Mouse (Mus musculus) hindbrain, postnatal 0 days (tissue): ENCODE data around the gene Pip4k2b. TPM values are rescaled to one million over a fixed set of nuclear protein-coding genes. Genes with fewer than 3 reads are reported as not detected.

ENCODE experiments used
- ATAC-seq: fragments of 200-750 bp; cut with Nextera tagmentation; 2 replicates; pipeline ENCODE4 v1.8.0; 2017; ENCODE audit warnings: mild to moderate bottlenecking, moderate TSS enrichment, moderate library complexity
- DNase-seq: peaks from one replicate; pipeline ENCODE4 v3.0.0-alpha.2; 2015; ENCODE audit warnings: low spot score
- H3K27ac ChIP-seq: fragments of 300-500 bp; sonication (generic); 2 replicates; pipeline ENCODE4 v1.5.1; 2014; ENCODE audit warnings: mild to moderate bottlenecking
- H3K27me3 ChIP-seq: fragments of 300-500 bp; sonication (generic); 2 replicates; pipeline ENCODE4 v1.6.1; 2014; ENCODE audit warnings: low read length, mixed read lengths; ENCODE audit not compliant: insufficient read depth
- H3K36me3 ChIP-seq: fragments of 300-500 bp; sonication (generic); 2 replicates; pipeline ENCODE4 v1.6.1; 2014; ENCODE audit warnings: low read length, mixed read lengths; ENCODE audit not compliant: insufficient read depth
- H3K4me1 ChIP-seq: fragments of 300-500 bp; sonication (generic); 2 replicates; pipeline ENCODE4 v1.6.1; 2014; ENCODE audit warnings: antibody characterized with exemption, low read length, mixed read lengths; ENCODE audit not compliant: insufficient read depth
- H3K4me2 ChIP-seq: fragments of 300-500 bp; sonication (generic); 2 replicates; pipeline ENCODE4 v1.6.1; 2014; ENCODE audit warnings: low read depth, mild to moderate bottlenecking, low read length, moderate library complexity, mixed read lengths
- H3K4me3 ChIP-seq: fragments of 300-500 bp; sonication (generic); 2 replicates; pipeline ENCODE4 v1.5.1; 2014; ENCODE audit warnings: low read length
- H3K9ac ChIP-seq: fragments of 300-500 bp; sonication (generic); replicated peaks from 2 replicates; pipeline ENCODE4 v1.6.1; 2014; ENCODE audit warnings: mild to moderate bottlenecking, low read length, moderate library complexity, mixed read lengths
- H3K9me3 ChIP-seq: fragments of 300-500 bp; sonication (generic); 2 replicates; pipeline ENCODE4 v1.6.1; 2016; ENCODE audit warnings: low read length, mixed read lengths
- CTCF ChIP-seq: IDR thresholded peaks from 2 replicates; pipeline ENCODE4 v1.5.1; 2016; ENCODE audit warnings: antibody characterized with exemption, control low read depth, low read depth
- WGBS: fragments of 180-500 bp; shearing (Covaris S2); extraction: QIAGEN DNeasy Blood & Tissue Kit; methylation state at CpG from one replicate; pipeline ENCODE4 v1.1.7; 2014; 5-methylcytosine and 5-hydroxymethylcytosine counted together
- microRNA-seq, 2 experiments: library from miRNA; unstranded; fragments of <30 nt; microRNA quantifications; one replicate each; pipeline ENCODE4; 2016
- polyA plus RNA-seq: library from polyadenylated mRNA; unstranded; fragments of >200 nt; fragmentation: Nextera tagmentation; extraction: Ambion mirVana; gene quantifications from 2 replicates; pipeline ENCODE4 v1.2.1, GENCODE M21; 2015
- total RNA-seq: library from RNA; depleted of rRNA; stranded (reverse); fragments of >200 nt; gene quantifications from 2 replicates; pipeline ENCODE4 v1.2.3, GENCODE M21; 2014; rRNA removed

The Pip4k2b gene
- total and polyA plus RNA-seq, 2 experiments from 2014 or later = 5.1 to 127 TPM

- peak; percentile 28 for ATAC-seq
- H3K9me3 ChIP-seq = no peaks in the 10 kb centered on the region
- peak; percentile 42 for DNase-seq
- 24% methylated on average over 6 of the region's 6 CpGs for WGBS
- no peak overlapping the region for H3K4me2 ChIP-seq
- H3K36me3 ChIP-seq = peaks cover 59% of the 10 kb centered on the region
- H3K27me3 ChIP-seq = no peaks in the 10 kb centered on the region
- TF ChIP-seq CTCF = no peak
- no peak overlapping the region for H3K9ac ChIP-seq
- H3K27ac ChIP-seq = no peak overlapping the region
- H3K4me3 ChIP-seq = no peak overlapping the region
- H3K4me1 ChIP-seq = peaks cover 2% of the 10 kb centered on the region; the same call in 1 of the 2 replicates
Observed at GRCm38 (mm10) chr11:97669829-97670228, 74.7 kb downstream of the Pip4k2b start.

- Histone ChIP-seq H3K27ac (no peak overlapping the region), H3K4me3 (no peak overlapping the region), H3K9ac (no peak overlapping the region), H3K36me3 (peaks cover 54% of the 10 kb centered on the region), H3K27me3 (no peaks in the 10 kb centered on the region), H3K4me1 (peaks cover 6% of the 10 kb centered on the region; the same call in 1 of the 2 replicates), H3K9me3 (no peaks in the 10 kb centered on the region), H3K4me2 (no peak overlapping the region)
- no peak for DNase-seq
- 52% methylated on average over 15 of the region's 15 CpGs for WGBS
- no peak for ATAC-seq
- no peak for TF ChIP-seq CTCF
Observed at GRCm38 (mm10) chr11:97669268-97669667, 75.2 kb downstream of the Pip4k2b start.

GRCm38 (mm10) chr11:97668160-97668559, 76.3 kb downstream of the Pip4k2b start:
- DNase-seq (no peak), ATAC-seq (no peak)
- 89% methylated on average over 7 of the region's 7 CpGs for WGBS
- Histone ChIP-seq H3K4me3 (no peak overlapping the region), H3K27me3 (no peaks in the 10 kb centered on the region), H3K4me2 (no peak overlapping the region), H3K27ac (no peak overlapping the region), H3K9me3 (no peaks in the 10 kb centered on the region), H3K4me1 (peaks cover 6% of the 10 kb centered on the region; the same call in 1 of the 2 replicates), H3K36me3 (peaks cover 43% of the 10 kb centered on the region), H3K9ac (no peak overlapping the region)
- TF ChIP-seq CTCF = no peak

- peaks cover 29% of the 10 kb centered on the region; the same call in 1 of the 2 replicates for H3K36me3 ChIP-seq
- no peak for TF ChIP-seq CTCF
- no peak overlapping the region for H3K27ac ChIP-seq
- no peaks in the 10 kb centered on the region for H3K9me3 ChIP-seq
- H3K4me1 ChIP-seq = peaks cover 6% of the 10 kb centered on the region; the same call in 1 of the 2 replicates
- H3K4me3 ChIP-seq = no peak overlapping the region
- DNase-seq = no peak
- no peak overlapping the region for H3K9ac ChIP-seq
- no peak overlapping the region for H3K4me2 ChIP-seq
- peaks cover 6% of the 10 kb centered on the region; the same call in 1 of the 2 replicates for H3K27me3 ChIP-seq
- WGBS = 93% methylated on average over 15 of the region's 15 CpGs
- no peak for ATAC-seq
Observed at GRCm38 (mm10) chr11:97666794-97667193, 77.7 kb downstream of the Pip4k2b start.

GRCm38 (mm10) chr11:97666221-97666620, 78.3 kb downstream of the Pip4k2b start:
- Histone ChIP-seq H3K4me1 (peaks cover 6% of the 10 kb centered on the region; the same call in 1 of the 2 replicates), H3K9me3 (no peaks in the 10 kb centered on the region), H3K27me3 (peaks cover 9% of the 10 kb centered on the region; the same call in 1 of the 2 replicates), H3K36me3 (peaks cover 24% of the 10 kb centered on the region; the same call in 1 of the 2 replicates), H3K27ac (no peak overlapping the region), H3K4me3 (no peak overlapping the region), H3K4me2 (no peak overlapping the region), H3K9ac (no peak overlapping the region)
- ATAC-seq (no peak), DNase-seq (no peak)
- WGBS = 90% methylated on average over 7 of the region's 7 CpGs
- peak; percentile 50 for TF ChIP-seq CTCF

- no peaks in the 10 kb centered on the region for H3K9me3 ChIP-seq
- H3K4me1 ChIP-seq = peaks cover 10% of the 10 kb centered on the region; the same call in 1 of the 2 replicates
- H3K9ac ChIP-seq = no peak overlapping the region
Observed at GRCm38 (mm10) chr11:97665431-97665830, 79.1 kb downstream of the Pip4k2b start.

More at GRCm38 (mm10) chr11:97665431-97665830, 79.1 kb downstream of the Pip4k2b start:
- DNase-seq = no peak
- WGBS = 88% methylated on average over 13 of the region's 13 CpGs
- peaks cover 17% of the 10 kb centered on the region; the same call in 1 of the 2 replicates for H3K36me3 ChIP-seq
- no peak for TF ChIP-seq CTCF
- H3K4me2 ChIP-seq = no peak overlapping the region
- no peak for ATAC-seq
- H3K27ac ChIP-seq = no peak overlapping the region
- H3K4me3 ChIP-seq = no peak overlapping the region
- H3K27me3 ChIP-seq = peaks cover 9% of the 10 kb centered on the region; the same call in 1 of the 2 replicates

Small RNAs within 50 kb of the gene (microRNA-seq; reads per million reads assigned to microRNA genes)
- gene Mir6927 (0 reads per million in 2 experiments), gene Mir8102 (0 reads per million in 2 experiments)

Other genes starting within 250 kb of the Pip4k2b start
- gene 4933428G20Rik, start 244.4 kb downstream of the Pip4k2b start, total RNA-seq = 0.43 TPM in 1 of 2 replicates, not detected in the other
- 0.48 and 1.1 TPM in 2 replicates for gene 4933428G20Rik, start 244.4 kb downstream of the Pip4k2b start, polyA plus RNA-seq
- gene Srcin1, start 168.5 kb downstream of the Pip4k2b start, total RNA-seq = 104 and 141 TPM in 2 replicates
- 14.3 and 14.7 TPM in 2 replicates for gene Srcin1, start 168.5 kb downstream of the Pip4k2b start, polyA plus RNA-seq
- 11.0 and 12.0 TPM in 2 replicates for gene Epop, start 115.0 kb downstream of the Pip4k2b start, total RNA-seq
- 2.3 and 2.4 TPM in 2 replicates for gene Epop, start 115.0 kb downstream of the Pip4k2b start, polyA plus RNA-seq
- gene Mllt6, start 81.3 kb downstream of the Pip4k2b start, total RNA-seq = 43.9 and 60.8 TPM in 2 replicates
- gene Mllt6, start 81.3 kb downstream of the Pip4k2b start, polyA plus RNA-seq = 1.5 and 1.7 TPM in 2 replicates
- 21.2 and 24.0 TPM in 2 replicates for gene Cisd3, start 58.9 kb downstream of the Pip4k2b start, total RNA-seq
- 47.6 and 52.0 TPM in 2 replicates for gene Cisd3, start 58.9 kb downstream of the Pip4k2b start, polyA plus RNA-seq
- gene Pcgf2, start 44.2 kb downstream of the Pip4k2b start, total RNA-seq = 11.3 and 18.0 TPM in 2 replicates
- 13.3 and 14.8 TPM in 2 replicates for gene Pcgf2, start 44.2 kb downstream of the Pip4k2b start, polyA plus RNA-seq
- gene Psmb3, start 41.3 kb downstream of the Pip4k2b start, total RNA-seq = 453 and 498 TPM in 2 replicates
- 499 and 523 TPM in 2 replicates for gene Psmb3, start 41.3 kb downstream of the Pip4k2b start, polyA plus RNA-seq
- gene Cwc25, start 21.9 kb upstream of the Pip4k2b start, total RNA-seq = 13.3 and 14.2 TPM in 2 replicates
- 11.9 and 12.9 TPM in 2 replicates for gene Cwc25, start 21.9 kb upstream of the Pip4k2b start, polyA plus RNA-seq
- not detected in 2 replicates for gene 1700001P01Rik, start 31.2 kb upstream of the Pip4k2b start, total RNA-seq
- not detected in 2 replicates for gene 1700001P01Rik, start 31.2 kb upstream of the Pip4k2b start, polyA plus RNA-seq
- 124 and 141 TPM in 2 replicates for gene Rpl23, start 37.7 kb upstream of the Pip4k2b start, total RNA-seq
- 351 and 362 TPM in 2 replicates for gene Rpl23, start 37.7 kb upstream of the Pip4k2b start, polyA plus RNA-seq
- gene Lasp1, start 54.3 kb upstream of the Pip4k2b start, total RNA-seq = 177 and 187 TPM in 2 replicates
- gene Lasp1, start 54.3 kb upstream of the Pip4k2b start, polyA plus RNA-seq = 121 and 137 TPM in 2 replicates
- gene B230217C12Rik, start 96.1 kb upstream of the Pip4k2b start, total RNA-seq = 29.4 and 30.0 TPM in 2 replicates
- gene B230217C12Rik, start 96.1 kb upstream of the Pip4k2b start, polyA plus RNA-seq = 31.6 and 32.3 TPM in 2 replicates
- 0.47 and 1.2 TPM in 2 replicates for gene Fbxo47, start 139.4 kb upstream of the Pip4k2b start, total RNA-seq
- gene Fbxo47, start 139.4 kb upstream of the Pip4k2b start, polyA plus RNA-seq = 0.34 and 0.36 TPM in 2 replicates
- gene Plxdc1, start 241.7 kb upstream of the Pip4k2b start, total RNA-seq = 1.5 and 3.8 TPM in 2 replicates
- gene Plxdc1, start 241.7 kb upstream of the Pip4k2b start, polyA plus RNA-seq = 4.2 and 4.6 TPM in 2 replicates